9 mouse cellular contexts compared by ENCODE assay signal in the genomic region with DNA sequence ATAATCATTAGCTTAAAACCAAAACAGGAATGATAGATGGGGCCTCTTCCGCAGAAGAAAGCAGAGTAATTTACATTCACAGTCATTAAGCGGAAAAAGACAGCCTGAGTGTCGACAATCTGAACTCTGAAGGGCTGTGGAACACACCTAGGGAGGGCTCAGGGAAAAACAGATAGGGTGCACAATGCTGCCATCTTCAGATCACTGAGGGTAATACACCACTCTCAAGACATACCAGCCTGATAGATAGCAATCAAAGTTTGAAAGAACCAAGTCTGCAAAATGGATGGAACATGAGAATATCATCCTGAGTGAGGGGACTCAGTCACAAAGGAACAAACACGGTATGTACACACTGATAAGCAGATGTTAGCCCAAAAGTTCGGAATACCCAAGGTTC.
DNase-seq lines count a peak whose midpoint lies in the region; ATAC-seq and TF ChIP-seq lines count a peak whose summit lies in the region.
"Had no signal": no experiment of that assay in that cellular context is flagged by ENCODE, and none has a peak within 500 bp of the region (broad histone marks: within the 10 kb centered on the region; RNA-seq: fewer than 3 reads in every experiment).

No protein-coding gene starts in this region.

- H3K4me1 ChIP-seq in forebrain, embryonic 12.5 days: no peaks in the 10 kb centered on the region
- H3K4me1 ChIP-seq: liver, embryonic 13.5 days had no signal

- H3K4me2 ChIP-seq in forebrain, embryonic 12.5 days: no peak overlapping the region
- H3K4me2 ChIP-seq: liver, embryonic 13.5 days had no signal

- intact Hi-C loops in gastrocnemius, postnatal 36 days (cut with DNase I): no loop called here

- H3K36me3 ChIP-seq in forebrain, embryonic 12.5 days (replicated peaks): no peaks in the 10 kb centered on the region
- H3K36me3 ChIP-seq: liver, embryonic 13.5 days had no signal

- no peak overlapping the region for H3K9ac ChIP-seq in forebrain, embryonic 12.5 days
- H3K9ac ChIP-seq: liver, embryonic 13.5 days had no signal

- TF ChIP-seq POLR2A in brain, embryonic 14.5 days (IDR thresholded peaks at IDR 0.05; ENCODE audit: borderline replicate concordance, extremely low read depth, insufficient read depth, insufficient read length, poor library complexity, severe bottlenecking): no peak

- DNase-seq in gastrocnemius, adult 18-20 months (ENCODE audit: low spot score): peak; percentile 32
- DNase-seq in gastrocnemius, postnatal 36 days: no peak
- peak; percentile 92 for DNase-seq in brain, embryonic 14.5 days (ENCODE audit: low read depth)
- DNase-seq in induced T-regulatory cell, adult 2 months (ENCODE audit: low read depth): peak; percentile 12
- peak; percentile 49 for DNase-seq in left cerebral cortex, adult 11 months (ENCODE audit: low spot score)
- peak; percentile 73 for DNase-seq in mesoderm, embryonic 11.5 days (ENCODE audit: low read depth, low spot score)
- peak; percentile 47 for DNase-seq in telencephalon, adult 2 months (ENCODE audit: low read depth, low spot score)
- DNase-seq: liver, embryonic 13.5 days had no signal

- peak; percentile 88 for ATAC-seq in forebrain, embryonic 12.5 days (ENCODE audit: low FRiP score)

- H3K9me3 ChIP-seq in forebrain, embryonic 12.5 days: no peaks in the 10 kb centered on the region
- H3K9me3 ChIP-seq: liver, embryonic 13.5 days had no signal

- WGBS in forebrain, embryonic 12.5 days: 13% methylated on average over 5 of the region's 5 CpGs

- TF ChIP-seq CTCF in brain, embryonic 14.5 days (IDR thresholded peaks at IDR 0.05; ENCODE audit: borderline replicate concordance, extremely low read depth, insufficient read depth, insufficient read length): peak; percentile 82; the same call in 1 of the 2 replicates

- no peak overlapping the region for H3K4me3 ChIP-seq in forebrain, embryonic 12.5 days (replicated peaks)
- H3K4me3 ChIP-seq: liver, embryonic 13.5 days had no signal

- H3K27me3 ChIP-seq in forebrain, embryonic 12.5 days: no peaks in the 10 kb centered on the region
- H3K27me3 ChIP-seq: liver, embryonic 13.5 days had no signal

- H3K27ac ChIP-seq in forebrain, embryonic 12.5 days: no peak overlapping the region
- H3K27ac ChIP-seq: liver, embryonic 13.5 days had no signal

Comparison
In these comparisons a context has a peak if more than half of its experiments do, and no peak if none do; other contexts are left out.
1. DNase-seq: peak in gastrocnemius, adult 18-20 months (single experiment), brain, embryonic 14.5 days (single experiment), induced T-regulatory cell, adult 2 months (single experiment), left cerebral cortex, adult 11 months (single experiment), mesoderm, embryonic 11.5 days (single experiment) and telencephalon, adult 2 months (single experiment); none in gastrocnemius, postnatal 36 days (0 of 2).